Mouse (Mus musculus) 416B (cell line): Measurements from ENCODE around the gene Zfp791.

Experiments
- DNase-seq: peaks from one replicate; pipeline ENCODE4 v3.0.0; 2011; ENCODE audit warnings: low read depth

Gene Zfp791

GRCm38 (mm10) chr8:85083108-85083813 lies 39.6 kb downstream of the Zfp791 start, which contains the start of gene Man2b1:
Gene Man2b1 (plus strand): TSS chr8:85083270.
- DNase-seq: peak; percentile 94

- peak; percentile 79 for DNase-seq
These were observed 40.7 kb downstream of the Zfp791 start for GRCm38 (mm10) chr8:85082169-85082568.

GRCm38 (mm10) chr8:85081216-85081555 lies 41.7 kb downstream of the Zfp791 start, which contains the start of gene Wdr83:
Gene Wdr83 (minus strand): TSS chr8:85081306.
- DNase-seq: peak; percentile 94

DNA sequence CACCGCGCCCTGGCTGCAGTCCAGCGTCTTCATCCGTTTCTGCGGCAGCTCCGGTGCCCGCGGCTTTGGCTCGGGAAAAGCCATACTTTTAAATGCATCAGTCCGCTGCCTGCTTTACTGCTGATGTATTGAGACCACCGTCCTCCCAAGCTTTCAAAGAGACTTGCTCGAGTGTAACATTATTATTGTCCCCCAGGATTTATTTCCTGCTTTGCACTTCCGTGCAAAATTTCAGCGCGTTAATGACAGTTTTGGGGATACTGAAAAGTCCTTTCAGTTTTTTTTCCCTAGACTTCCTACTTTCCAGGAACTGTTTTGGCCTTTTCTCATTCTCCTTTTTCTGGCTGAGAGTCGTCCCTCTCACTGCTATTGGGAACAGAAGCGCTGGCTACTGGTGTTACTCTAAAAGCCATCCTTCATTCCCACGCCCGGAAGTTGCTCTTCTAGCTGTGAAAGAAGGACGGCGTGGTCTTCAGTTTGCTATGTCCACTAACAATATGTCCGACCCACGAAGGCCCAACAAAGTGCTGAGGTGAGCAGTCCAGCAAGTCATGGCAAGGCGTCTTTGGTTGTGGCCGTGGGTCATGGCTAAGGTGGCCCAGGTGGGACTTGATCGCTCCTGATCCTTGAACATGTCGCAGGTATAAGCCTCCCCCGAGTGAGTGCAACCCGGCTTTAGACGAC lies 42.2 kb downstream of the Zfp791 start, which contains the start of gene Wdr83os:
Gene Wdr83os (plus strand): TSS at position 209 of the 684 bp plus-strand sequence.
- DNase-seq: peak; percentile 91

DNA sequence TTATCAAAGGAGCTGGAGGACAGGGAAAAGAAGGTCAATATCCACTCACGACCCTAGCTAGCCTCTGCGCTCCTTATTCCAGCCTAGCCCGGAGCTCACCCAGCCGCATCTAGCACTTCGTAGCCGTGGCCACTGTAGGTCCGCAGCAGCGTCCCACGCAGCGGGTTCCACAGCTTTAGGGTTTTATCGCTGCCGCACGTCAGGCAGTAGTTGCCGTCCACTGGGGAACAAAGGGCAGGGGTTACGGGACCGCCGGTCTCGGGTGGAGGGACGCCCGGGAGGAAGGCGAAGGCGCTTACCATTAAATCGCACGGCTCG lies 42.7 kb downstream of the Zfp791 start:
- no peak for DNase-seq

- DNase-seq: peak; percentile 89
These were observed 45.9 kb downstream of the Zfp791 start for GRCm38 (mm10) chr8:85076993-85077392.

GRCm38 (mm10) chr8:85076001-85076400 lies 46.9 kb downstream of the Zfp791 start:
- DNase-seq: no peak

- no peak for DNase-seq
These were observed 48.3 kb downstream of the Zfp791 start for GRCm38 (mm10) chr8:85074617-85075016.

GRCm38 (mm10) chr8:85074167-85074566 lies 48.7 kb downstream of the Zfp791 start:
- no peak for DNase-seq

GRCm38 (mm10) chr8:85073041-85073612 lies 49.8 kb downstream of the Zfp791 start:
- no peak for DNase-seq

GRCm38 (mm10) chr8:85072364-85072929 lies 50.4 kb downstream of the Zfp791 start:
- DNase-seq: peak; percentile 66

DNA sequence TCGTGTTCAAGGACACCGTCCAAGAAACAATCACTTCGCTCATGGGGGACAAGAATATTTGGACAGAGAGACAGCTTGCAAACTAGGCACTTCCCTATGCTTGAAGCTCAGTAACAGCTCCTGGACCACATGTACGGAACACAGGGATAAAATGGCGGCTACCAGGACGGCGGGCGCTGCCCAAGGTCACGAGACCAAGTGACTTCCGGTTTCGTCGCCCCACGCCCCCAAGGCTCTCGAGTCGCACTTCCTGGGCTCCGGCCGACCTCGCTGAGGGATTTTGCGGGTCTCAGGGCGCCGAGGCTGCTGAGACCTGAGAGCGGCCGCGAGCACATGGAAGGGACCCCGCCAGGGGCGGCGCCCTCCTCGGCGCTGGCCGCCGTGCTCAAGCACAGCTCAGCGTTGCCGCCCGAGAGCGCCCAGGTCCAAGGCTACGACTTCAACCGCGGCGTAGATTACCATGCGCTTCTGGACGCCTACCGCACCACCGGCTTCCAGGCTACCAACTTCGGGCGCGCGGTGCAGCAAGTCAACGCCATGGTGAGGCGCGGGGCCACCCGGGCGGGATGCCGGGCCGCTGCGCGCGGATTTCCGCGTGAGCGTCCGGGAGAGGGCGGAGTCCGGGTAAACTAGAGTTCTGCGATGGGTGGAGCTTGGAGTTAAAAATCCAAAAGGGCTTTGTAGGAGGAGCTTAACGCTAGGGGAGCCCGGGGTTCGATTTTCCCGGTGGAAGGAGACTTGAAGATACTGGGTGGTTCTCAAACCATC lies 51.2 kb downstream of the Zfp791 start, which contains the start of gene Dhps:
Gene Dhps (plus strand): TSS at position 244 of the 768 bp plus-strand sequence.
- DNase-seq: peak; percentile 93

DNA sequence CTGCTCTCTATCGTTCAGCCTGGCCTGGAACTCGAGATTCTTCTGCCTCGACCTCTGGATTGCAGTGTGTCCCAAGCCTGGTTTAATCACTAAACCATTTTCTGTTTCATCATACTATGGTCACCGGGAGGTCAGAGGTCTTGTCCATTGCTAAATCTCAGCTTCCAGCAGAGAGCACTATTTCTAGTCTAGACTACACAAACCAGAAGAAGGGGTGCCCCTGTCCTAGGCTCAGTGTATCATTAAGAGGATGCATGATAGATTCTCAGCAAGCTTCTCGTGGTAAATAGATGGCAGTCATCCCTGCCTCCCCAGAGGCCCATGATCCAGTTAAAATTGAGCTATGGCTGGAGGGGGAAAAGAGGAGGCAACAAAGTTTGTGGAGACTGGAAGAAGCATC lies 51.9 kb downstream of the Zfp791 start:
- peak; percentile 82 for DNase-seq

GRCm38 (mm10) chr8:85067982-85068381 lies 54.9 kb downstream of the Zfp791 start, which contains the start of gene Gm5741:
Gene Gm5741 (minus strand): TSS chr8:85067982.
- no peak for DNase-seq

DNA sequence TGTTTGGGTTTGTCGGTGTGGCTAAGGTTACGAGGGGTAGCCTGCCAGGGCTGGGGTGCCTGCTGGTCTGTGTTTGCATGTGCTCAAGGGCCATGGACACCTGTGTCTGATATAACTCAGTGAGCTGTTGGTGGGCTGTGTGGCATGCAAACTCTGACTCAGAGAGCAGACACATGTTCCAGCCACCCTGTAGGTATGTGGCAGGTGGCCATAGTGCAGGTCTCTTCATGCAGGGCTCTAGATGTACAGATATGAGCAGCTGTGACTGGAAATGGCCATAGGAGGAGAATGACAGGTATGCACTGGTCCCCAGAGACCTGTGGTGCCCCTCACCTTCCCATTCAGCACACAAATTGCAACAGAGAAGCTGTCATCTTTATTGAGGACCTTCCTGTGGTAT lies 55.7 kb downstream of the Zfp791 start:
- DNase-seq: no peak

DNA sequence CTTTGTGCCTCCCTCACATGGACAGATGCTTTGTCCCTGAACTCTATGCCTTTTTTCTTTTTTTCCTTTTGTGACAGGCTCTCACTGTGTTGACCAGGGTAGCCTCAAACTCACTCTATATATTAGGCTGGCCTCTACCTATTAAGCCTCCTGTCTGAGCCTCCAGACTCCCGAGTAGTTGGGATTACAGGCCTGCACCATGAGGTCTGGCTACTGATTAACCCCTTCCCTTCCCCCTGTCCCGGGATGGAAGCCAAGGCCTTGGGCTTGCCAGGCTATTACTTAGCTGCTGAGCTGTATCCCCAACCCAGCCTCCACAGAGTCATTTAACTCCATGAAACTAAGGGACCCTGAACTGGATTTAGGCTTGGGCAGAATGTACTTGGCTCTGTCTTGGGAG lies 57.7 kb downstream of the Zfp791 start:
- DNase-seq: no peak

- DNase-seq: no peak
These were observed 60.3 kb downstream of the Zfp791 start for GRCm38 (mm10) chr8:85062603-85063002.

DNA sequence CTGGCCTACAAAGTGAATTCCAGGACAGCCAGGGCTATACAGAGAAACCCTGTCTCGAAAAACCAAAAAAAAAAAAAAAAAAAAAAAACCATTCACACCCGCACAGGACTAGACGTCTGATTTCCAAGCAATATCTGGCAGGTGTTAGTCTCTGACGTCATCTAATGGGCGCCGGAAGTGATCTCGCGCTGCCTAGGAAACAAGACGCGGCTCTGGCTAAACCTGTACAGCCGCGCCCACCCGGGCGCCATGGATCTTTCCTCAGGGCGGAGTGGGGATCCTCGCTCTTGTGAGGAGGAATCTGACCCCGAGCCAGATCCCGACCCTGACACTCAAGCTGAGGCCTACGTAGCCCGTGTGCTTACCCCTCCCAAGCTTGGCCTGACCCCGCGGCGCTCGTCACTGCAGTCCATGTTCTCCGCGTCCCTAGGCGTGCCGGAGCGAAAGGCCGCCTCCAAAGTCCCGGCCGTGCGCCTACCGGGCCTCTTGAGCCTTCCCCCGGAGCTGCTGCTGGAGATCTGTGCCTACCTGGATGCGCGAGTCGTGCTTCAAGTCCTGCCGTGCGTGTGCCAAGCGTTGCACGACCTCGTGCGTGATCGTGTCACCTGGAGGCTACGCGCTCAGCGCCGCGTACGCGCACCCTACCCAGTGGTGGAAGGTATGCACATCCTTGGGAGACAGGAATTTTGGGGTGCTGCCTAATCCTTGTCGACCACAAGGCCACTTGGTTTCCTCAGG lies 62.8 kb downstream of the Zfp791 start, which contains the start of gene Fbxw9:
Gene Fbxw9 (plus strand): TSS at position 177 of the 738 bp plus-strand sequence.
- DNase-seq: peak; percentile 93
